Mouse (Mus musculus) heart, embryonic 14.5 days (tissue): ENCODE measurements around the gene Tmem269. TPM values are rescaled to one million over a fixed set of nuclear protein-coding genes. Genes with fewer than 3 reads are reported as not detected.

Experiments
- ATAC-seq: fragments of 200-750 bp; cut with Nextera tagmentation; 2 replicates; pipeline ENCODE4 v1.8.0; 2017; ENCODE audit warnings: low read depth, moderate TSS enrichment; ENCODE audit not compliant: insufficient number of reproducible peaks, insufficient read depth, low FRiP score
- H3K27ac ChIP-seq, 2 experiments: fragments of 200-500 bp in 1 of 2; fragments of 300-500 bp in 1 of 2; sonication (generic) in 1 of 2; replicated peaks in 1 of 2; 2 replicates each; pipeline ENCODE4 v1.5.1; 2012 to 2014; ENCODE audit warnings: low read depth in 2 of 2, low read length in 2 of 2, control low read depth in 1 of 2, mild to moderate bottlenecking in 1 of 2, mixed read lengths in 1 of 2; ENCODE audit not compliant: control insufficient read depth in 1 of 2, insufficient read depth in 1 of 2
- H3K27me3 ChIP-seq: fragments of 300-500 bp; sonication (generic); 2 replicates; pipeline ENCODE4 v1.6.1; 2014; ENCODE audit warnings: mild to moderate bottlenecking, low read length, control low read depth; ENCODE audit not compliant: control insufficient read depth, insufficient read depth
- H3K36me3 ChIP-seq: fragments of 300-500 bp; sonication (generic); 2 replicates; pipeline ENCODE4 v1.6.1; 2014; ENCODE audit warnings: mild to moderate bottlenecking, control low read depth, low read length, mixed read lengths; ENCODE audit not compliant: control insufficient read depth, insufficient read depth
- H3K4me1 ChIP-seq, 2 experiments: fragments of 200-500 bp in 1 of 2; fragments of 300-500 bp in 1 of 2; sonication (generic) in 1 of 2; 2 replicates each; pipeline ENCODE4 v1.6.1; 2012 to 2014; ENCODE audit warnings: low read length in 2 of 2, control low read depth in 1 of 2, mixed read lengths in 1 of 2; ENCODE audit not compliant: control insufficient read depth in 2 of 2, insufficient read depth in 2 of 2
- H3K4me2 ChIP-seq: fragments of 300-500 bp; sonication (generic); 2 replicates; pipeline ENCODE4 v1.6.1; 2014; ENCODE audit warnings: mild to moderate bottlenecking, low read length
- H3K4me3 ChIP-seq, 2 experiments: fragments of 200-500 bp in 1 of 2; fragments of 300-500 bp in 1 of 2; sonication (generic) in 1 of 2; 2 replicates each; pipeline ENCODE4 v1.5.1; 2012 to 2014; ENCODE audit warnings: low read length in 2 of 2, mild to moderate bottlenecking in 2 of 2, control low read depth in 1 of 2, low read depth in 1 of 2, moderate library complexity in 1 of 2; ENCODE audit not compliant: control insufficient read depth in 1 of 2, insufficient read depth in 1 of 2
- H3K9ac ChIP-seq: fragments of 300-500 bp; sonication (generic); 2 replicates; pipeline ENCODE4 v1.6.1; 2014; ENCODE audit warnings: mild to moderate bottlenecking, low read length
- H3K9me3 ChIP-seq: fragments of 300-500 bp; sonication (generic); 2 replicates; pipeline ENCODE4 v1.6.1; 2016; ENCODE audit warnings: low read length, control low read depth; ENCODE audit not compliant: control insufficient read depth
- WGBS: fragments of 180-500 bp; shearing (Covaris S2); extraction: QIAGEN DNeasy Blood & Tissue Kit; methylation state at CpG from one replicate; pipeline ENCODE4 v1.1.7; 2014; 5-methylcytosine and 5-hydroxymethylcytosine counted together
- polyA plus RNA-seq: library from polyadenylated mRNA; unstranded; fragments of >200 nt; fragmentation: Nextera tagmentation; extraction: Ambion mirVana; gene quantifications from 2 replicates; pipeline ENCODE4 v1.2.1, GENCODE M21; 2014

Gene Tmem269
- polyA plus RNA-seq, 1 experiment from 2014 or later, result 0.19 TPM

DNA sequence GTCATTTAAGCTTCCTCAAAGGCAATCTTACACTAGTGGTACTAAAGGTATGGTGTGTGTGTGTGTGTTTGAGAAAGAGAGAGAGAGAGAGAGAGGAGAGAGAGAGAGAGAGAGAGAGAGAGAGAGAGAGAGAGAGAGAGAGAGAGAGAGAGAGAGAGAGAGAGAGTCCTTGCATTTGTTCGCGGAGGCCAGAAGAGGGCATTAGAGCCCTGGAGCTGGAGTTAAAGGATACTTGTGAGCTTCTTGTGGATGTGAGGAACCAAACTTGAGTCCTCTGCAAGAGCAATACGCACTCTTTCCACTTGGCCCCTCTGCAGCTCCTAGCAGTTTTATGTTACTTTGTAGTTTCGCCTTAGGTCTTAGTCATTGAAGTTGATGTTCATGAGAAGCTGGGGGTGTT, 55.0 kb downstream of the Tmem269 start:
- Histone ChIP-seq H3K27ac (no peak overlapping the region), H3K4me3 (no peak overlapping the region), H3K4me2 (no peak overlapping the region), H3K9me3 (no peaks in the 10 kb centered on the region), H3K4me1 (no peaks in the 10 kb centered on the region), H3K27me3 (no peaks in the 10 kb centered on the region), H3K36me3 (peaks cover 2% of the 10 kb centered on the region), H3K9ac (no peak overlapping the region)
- ATAC-seq, result no peak
- WGBS, result 76% methylated on average over 4 of the region's 4 CpGs

GRCm38 (mm10) chr4:119161358-119161757, 56.7 kb downstream of the Tmem269 start:
- ATAC-seq, result no peak
- no peak overlapping the region for H3K4me2 ChIP-seq
- no peaks in the 10 kb centered on the region for H3K4me1 ChIP-seq
- no peaks in the 10 kb centered on the region for H3K27me3 ChIP-seq
- no peak overlapping the region for H3K9ac ChIP-seq
- no peak overlapping the region for H3K27ac ChIP-seq
- no peak overlapping the region for H3K4me3 ChIP-seq
- no peaks in the 10 kb centered on the region for H3K9me3 ChIP-seq
- WGBS, result 73% methylated on average over 3 of the region's 3 CpGs
- H3K36me3 ChIP-seq, result no peaks in the 10 kb centered on the region

DNA sequence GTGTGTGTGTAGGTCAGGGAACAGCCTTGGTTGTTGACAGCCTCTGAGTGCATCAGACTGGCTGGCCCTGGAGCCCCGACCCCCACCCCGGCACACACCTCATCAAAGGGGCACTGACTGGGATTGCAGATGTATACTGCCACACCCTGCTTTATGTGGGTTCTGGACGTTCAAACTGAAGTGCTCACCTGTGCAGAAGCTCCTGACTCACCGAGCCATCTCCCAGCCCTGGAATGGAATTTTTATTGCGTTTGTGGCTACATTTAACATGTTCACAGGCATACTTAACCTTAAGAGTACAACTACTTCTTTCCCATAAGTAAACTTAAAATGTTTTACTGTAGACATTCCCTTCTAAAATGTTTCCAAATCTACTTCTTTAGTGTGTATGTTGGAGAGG, 60.1 kb downstream of the Tmem269 start:
- Histone ChIP-seq H3K9me3 (no peaks in the 10 kb centered on the region), H3K27me3 (no peaks in the 10 kb centered on the region), H3K36me3 (no peaks in the 10 kb centered on the region), H3K4me3 (no peak overlapping the region), H3K9ac (no peak overlapping the region), H3K4me1 (no peaks in the 10 kb centered on the region), H3K27ac (no peak overlapping the region), H3K4me2 (no peak overlapping the region)
- WGBS, result 59% methylated on average over 5 of the region's 5 CpGs
- no peak for ATAC-seq

DNA sequence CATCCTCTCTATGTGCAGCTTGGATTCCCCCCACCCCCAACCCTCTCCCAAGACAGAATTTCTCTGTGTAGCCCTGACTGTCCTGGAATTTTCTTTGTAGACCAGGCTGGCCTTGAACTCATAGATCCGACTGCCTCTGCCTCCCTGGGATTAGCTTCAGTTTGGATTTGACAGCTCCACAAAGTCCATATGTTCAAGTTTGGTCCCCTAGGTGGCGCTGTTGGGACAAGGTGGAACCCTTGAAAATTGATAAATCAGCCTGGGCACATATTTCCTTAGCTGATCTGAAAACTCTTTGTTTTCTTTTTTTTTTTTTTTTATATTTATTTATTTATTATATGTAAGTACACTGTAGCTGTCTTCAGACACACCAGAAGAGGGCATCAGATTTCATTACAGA, 60.8 kb downstream of the Tmem269 start:
- Histone ChIP-seq H3K4me3 (no peak overlapping the region), H3K27me3 (no peaks in the 10 kb centered on the region), H3K9ac (no peak overlapping the region), H3K27ac (no peak overlapping the region), H3K9me3 (no peaks in the 10 kb centered on the region), H3K36me3 (no peaks in the 10 kb centered on the region), H3K4me1 (no peaks in the 10 kb centered on the region), H3K4me2 (no peak overlapping the region)
- no peak for ATAC-seq
- WGBS, result 32% methylated on average over 2 of the region's 2 CpGs

Other genes starting within 250 kb of the Tmem269 start
- 159 and 166 TPM in 2 replicates for gene Slc2a1, start 109.5 kb downstream of the Tmem269 start, polyA plus RNA-seq
- 11.2 and 12.0 TPM in 2 replicates for gene Zfp691, start 44.0 kb downstream of the Tmem269 start, polyA plus RNA-seq
- 0.88 and 1.2 TPM in 2 replicates for gene Ermap, start 28.2 kb downstream of the Tmem269 start, polyA plus RNA-seq
- 140 and 141 TPM in 2 replicates for gene Svbp, start 22.9 kb downstream of the Tmem269 start, polyA plus RNA-seq
- 24.8 and 25.1 TPM in 2 replicates for gene AU022252, start 14.5 kb upstream of the Tmem269 start, polyA plus RNA-seq
- gene P3h1, start 14.7 kb upstream of the Tmem269 start, polyA plus RNA-seq, result 40.9 and 42.0 TPM in 2 replicates
- not detected in 2 replicates for gene Cldn19, start 37.2 kb upstream of the Tmem269 start, polyA plus RNA-seq
- 785 and 813 TPM in 2 replicates for gene Ybx1, start 76.4 kb upstream of the Tmem269 start, polyA plus RNA-seq
- gene Ppih, start 102.3 kb upstream of the Tmem269 start, polyA plus RNA-seq, result 45.2 and 52.6 TPM in 2 replicates
- 4.0 and 4.6 TPM in 2 replicates for gene Ccdc30, start 197.3 kb upstream of the Tmem269 start, polyA plus RNA-seq
- gene Ppcs, start 204.2 kb upstream of the Tmem269 start, polyA plus RNA-seq, result 31.5 and 35.7 TPM in 2 replicates
- gene Zmynd12, start 204.6 kb upstream of the Tmem269 start, polyA plus RNA-seq, result 0.31 and 0.45 TPM in 2 replicates